Mouse (Mus musculus): ENCODE measurements around the gene Gm37240.
A peak's percentile ranks its signal among the peaks of the same experiment; 100 is the strongest.
"Not testable (repeated sequence)": the region's sequence is repeated elsewhere in the genome, so short reads cannot be mapped to it uniquely, and the experiment has no call there.

Gene Gm37240

DNA sequence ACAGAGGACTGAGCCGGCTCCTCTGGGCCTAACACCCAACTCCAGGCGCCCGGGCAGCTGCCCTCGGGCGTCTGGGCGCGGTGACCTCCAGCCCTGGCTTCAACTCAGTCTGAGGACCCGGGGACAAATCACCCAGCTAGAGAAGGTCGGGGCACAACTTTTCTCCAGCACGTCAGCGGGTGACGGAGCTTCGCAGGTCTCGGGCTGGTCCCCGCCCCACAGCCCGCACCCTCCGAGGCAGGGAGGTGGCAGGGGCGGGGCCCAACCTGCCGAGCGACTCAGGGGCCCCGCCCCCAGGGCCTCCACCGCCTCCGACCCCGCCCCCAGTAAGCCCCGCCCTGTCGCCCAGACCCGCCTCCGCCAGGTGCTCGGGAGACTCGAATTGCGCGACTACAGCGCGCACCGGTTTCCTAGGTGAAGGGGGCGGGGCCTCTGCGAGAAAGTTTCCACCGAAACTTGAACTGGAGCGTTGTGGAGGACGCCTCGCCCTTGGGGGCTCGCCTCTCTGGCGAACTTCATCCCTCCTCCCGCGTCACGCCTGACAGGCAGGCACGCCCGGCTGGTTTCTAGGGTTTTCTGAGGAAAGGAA, at the start of gene Gm37240, which contains the start of gene Glt28d2:
Gm37240 (minus strand) TSS at position 280 of the 589 bp plus-strand sequence.
Glt28d2 (minus strand) TSS at position 278 of the 589 bp plus-strand sequence.
- peak; percentile 88 for DNase-seq (ENCODE audit: low spot score)

DNA sequence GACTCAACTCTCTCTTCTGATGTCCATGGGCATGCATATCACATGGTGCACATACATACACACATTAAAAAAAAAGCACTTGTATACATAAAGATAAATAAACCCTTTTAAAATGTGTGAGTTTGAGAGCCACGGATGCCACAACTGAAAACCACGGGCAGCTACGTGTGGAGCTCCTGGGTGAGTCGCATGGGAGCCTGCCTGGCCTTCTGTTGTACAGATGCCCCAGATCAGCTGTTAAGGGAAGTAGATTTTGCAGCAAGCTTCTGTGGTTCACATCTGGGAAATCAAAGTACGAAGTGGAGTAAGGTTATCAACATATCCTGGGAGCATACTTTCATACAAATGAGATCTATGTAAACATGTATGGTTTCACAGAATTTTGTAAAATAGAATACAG, 46.3 kb upstream of the Gm37240 start:
- no peak for DNase-seq (ENCODE audit: low spot score)

DNA sequence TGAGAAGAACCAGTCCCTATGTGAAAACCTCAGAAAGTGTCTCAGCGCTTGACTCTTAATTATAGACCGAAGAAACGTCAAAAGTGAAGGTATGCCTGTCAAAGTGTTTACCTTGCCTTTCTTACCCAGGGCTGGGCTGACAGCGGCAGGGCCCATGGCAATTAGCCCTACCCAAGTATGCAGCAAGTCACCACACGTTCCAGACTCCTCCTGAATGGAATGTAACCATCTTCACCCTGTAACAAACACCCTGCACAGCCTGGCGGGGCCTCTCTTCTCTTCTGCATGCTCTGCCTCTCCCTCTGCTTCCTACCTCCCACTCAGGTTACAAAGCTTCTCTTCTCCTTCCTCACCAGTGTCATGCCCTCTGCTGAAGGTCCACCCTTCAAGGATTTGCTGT, 44.5 kb upstream of the Gm37240 start:
- DNase-seq (ENCODE audit: low spot score) = no peak

DNA sequence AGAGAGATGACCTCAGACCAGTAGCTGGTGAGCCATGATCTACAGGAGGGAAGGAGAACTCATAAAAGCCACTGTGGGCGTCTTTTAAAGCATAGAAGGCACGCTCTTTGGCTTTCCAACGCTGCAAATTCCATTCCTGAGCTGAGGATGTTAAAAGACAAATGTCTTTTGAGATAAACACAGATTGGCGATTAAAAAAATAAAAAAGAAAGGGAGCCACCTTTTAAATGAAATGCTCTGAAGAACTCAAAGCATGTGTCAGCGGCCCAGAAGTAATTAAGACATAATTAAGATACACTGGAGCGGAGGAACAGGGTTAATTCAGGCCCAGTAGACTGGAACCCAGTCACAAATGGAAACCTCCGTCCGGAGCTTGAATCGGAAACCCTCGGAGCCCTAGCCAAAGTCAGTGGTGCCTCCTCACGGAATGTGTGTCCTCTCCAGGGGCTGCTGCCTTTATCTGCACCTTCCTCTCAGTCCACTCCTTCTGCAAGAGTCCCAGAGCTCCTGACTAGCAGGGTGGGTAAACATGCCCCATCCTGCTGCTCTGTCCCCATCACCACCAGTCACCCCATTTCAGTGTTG, 43.4 kb upstream of the Gm37240 start:
- no peak for DNase-seq (ENCODE audit: low spot score)

DNA sequence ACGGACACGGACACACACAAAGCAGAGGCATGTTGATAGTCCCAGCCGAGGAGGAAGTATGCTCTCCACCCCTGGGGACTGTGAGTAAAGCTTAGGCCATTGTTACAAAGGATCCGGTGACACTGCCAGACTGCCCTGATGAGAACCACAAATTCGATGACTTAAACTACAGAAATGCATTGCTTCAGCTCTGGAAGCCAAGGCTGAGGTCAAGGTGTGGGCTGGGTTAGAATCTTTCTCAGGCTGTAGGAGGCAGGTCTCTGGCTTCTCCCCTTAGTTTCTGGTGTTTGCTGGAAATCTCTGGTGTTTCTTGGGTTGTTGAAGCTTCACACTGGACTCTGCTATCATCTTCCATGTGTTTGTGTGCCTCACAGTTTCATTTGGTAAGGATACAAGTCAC, 42.4 kb upstream of the Gm37240 start:
- DNase-seq (ENCODE audit: low spot score) = no peak

DNA sequence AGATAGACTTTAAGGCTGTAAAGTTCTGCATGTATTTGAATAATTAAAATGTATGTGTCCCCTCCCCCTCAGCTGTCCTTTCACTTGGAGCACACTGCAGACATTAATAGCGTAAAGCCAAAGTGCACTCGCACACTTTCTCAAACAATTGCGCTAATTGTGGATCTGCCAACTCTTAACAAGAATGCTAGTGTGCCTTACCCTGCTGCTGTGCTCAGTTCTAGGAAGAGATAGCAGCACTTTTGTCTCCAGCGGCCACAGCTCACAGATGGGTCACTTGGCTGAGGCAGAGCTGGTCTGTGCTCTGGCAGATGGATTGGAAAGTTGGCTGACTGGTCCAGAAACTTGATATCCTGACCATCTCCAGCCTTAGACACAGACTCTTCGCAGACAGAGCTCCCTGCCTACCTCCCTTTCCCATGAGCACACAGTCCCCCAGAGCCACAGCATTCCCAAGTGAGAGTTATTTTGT, 40.9 kb upstream of the Gm37240 start:
- no peak for DNase-seq (ENCODE audit: low spot score)

DNA sequence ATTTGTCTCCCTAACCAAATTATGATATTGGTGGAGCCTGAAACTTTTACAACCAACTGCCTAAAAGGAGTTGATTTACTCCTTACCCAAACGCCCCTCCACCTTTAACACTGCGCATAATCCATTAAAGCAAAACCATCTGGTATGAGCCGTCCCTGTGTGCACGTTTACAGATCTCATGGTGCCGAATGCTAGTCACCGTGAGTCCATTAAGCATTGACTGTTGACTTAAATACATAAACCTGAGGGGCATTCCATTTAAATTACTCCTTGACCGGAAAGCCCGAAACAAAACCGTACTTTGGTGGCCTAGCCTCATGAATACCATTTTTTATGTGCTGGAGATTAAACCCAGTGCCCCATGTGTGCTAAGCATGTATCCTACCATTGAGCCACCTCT, 40.0 kb upstream of the Gm37240 start:
- no peak for DNase-seq (ENCODE audit: low spot score)

DNA sequence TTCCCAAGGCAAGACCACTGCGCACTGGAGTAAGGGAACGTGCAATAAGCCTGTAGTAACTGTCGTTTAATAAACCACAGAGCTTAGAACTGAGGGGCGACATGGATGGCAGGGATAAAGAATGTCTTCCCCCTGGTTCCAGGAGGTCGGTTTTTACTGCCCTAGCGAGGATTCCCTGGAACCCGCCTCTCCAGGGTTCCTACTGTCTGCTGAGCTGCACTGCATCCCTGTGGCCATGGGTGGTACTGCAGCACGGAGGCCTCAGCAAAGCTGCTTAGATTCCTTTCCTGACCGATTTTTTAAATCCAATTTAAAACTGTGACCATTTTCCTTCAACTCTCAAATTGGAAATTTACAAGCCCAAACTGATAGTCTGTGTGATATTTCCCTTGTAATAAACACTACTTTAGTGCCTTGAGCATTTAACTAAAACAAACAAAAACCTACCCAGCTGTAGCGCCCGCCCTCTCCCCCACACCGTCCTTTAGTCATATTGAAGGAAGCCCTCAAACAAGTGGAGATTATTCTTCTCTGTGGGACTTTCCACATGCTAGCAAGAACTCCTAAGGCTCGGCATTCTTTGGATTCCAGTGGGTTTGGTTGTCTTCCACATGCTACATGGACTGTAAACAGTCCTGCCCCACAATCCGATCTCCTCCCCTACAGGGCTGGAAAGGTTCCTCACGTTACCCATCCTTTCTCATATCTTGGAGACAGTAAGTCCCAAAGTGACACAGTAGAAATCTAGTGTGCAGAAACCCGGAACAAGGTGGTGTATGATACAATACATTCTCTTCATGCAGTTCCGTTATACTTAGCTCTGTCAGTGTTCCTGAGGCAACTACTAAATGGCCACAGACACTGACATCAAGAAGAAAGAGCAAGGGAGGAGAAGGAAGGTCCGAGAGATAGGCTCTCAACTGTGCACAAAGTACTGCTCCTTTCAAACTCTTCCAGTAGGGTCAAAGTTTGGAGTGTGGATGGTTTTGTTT, 36.9 kb upstream of the Gm37240 start:
- peak; percentile 92 for DNase-seq (ENCODE audit: low spot score)

DNA sequence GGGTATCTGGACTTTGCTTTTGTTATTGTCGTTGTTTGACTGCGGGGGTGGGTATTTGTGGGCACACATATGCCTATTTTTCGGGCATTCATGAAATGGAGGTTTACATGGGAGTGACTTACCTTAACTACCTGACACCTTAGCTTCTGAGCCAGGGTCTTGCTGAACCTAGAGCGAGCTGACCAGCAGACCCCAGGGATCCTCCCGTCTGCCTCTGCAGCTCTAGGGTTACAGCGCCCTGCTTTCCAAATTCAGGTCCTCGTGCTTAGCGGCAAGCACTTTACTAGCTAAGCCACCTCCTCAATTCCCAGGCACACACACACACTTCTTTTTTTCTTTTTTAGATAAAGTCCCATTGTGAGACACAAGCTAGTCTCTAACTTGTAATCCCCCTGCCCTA, 36.0 kb upstream of the Gm37240 start:
- DNase-seq (ENCODE audit: low spot score) = no peak

DNA sequence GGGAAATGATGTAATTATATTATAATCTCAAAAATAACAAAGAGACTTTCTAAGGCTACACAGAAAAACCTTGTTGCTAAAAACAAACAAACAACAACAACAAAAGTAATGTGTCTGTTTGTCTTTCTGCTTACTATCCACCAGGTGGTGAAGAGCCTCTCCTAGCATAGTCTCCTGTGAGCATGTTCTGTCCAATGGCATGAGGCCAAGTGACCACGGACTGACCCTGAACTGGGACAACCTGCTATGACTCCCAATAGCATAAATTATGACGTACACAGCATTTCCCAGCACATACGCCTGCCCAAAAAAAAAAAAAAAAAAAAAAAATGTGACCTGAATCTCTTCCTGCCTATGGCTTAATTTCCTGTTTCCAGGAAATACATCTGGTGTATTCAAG, 35.0 kb upstream of the Gm37240 start:
- DNase-seq (ENCODE audit: low spot score) = peak; percentile 66

DNA sequence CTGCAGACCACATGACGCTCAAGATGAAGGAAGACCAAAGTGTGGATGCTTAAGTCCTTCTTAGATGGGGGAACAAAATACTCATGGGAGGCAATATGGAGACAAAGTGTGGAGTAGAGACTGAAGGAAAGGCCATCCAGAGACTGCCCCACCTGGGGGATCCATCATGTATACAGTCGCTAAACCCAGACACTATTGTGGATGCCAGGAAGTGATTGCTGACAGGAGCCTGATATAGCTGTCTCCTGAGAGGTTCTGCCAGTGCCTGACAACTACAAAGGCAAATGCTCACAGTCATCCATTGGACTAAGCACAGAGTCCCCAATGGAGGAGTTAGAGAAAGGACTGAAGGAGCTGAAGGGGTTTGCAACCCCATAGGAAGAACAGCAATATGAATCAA, 33.4 kb upstream of the Gm37240 start:
- DNase-seq (ENCODE audit: low spot score) = not testable (repeated sequence)

DNA sequence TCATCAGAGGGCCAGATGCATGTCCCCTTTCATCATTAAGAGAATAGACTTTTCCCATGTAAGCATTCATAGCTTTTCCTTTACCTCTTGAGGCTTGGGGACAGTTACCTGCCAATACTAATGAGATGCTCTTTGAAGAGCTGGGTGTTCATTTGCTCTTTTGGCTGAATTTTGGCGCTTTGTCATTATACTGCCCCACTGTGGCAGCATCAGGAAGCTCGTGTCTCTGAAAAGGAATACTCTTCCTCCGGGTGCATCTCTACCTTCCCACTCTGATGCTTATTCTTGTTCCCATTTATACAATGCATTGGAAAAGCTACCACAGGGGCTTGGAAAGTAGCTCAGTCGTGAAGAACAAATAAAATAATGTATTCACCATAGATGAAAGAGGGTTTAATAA, 30.3 kb upstream of the Gm37240 start:
- peak; percentile 51 for DNase-seq (ENCODE audit: low spot score)

DNA sequence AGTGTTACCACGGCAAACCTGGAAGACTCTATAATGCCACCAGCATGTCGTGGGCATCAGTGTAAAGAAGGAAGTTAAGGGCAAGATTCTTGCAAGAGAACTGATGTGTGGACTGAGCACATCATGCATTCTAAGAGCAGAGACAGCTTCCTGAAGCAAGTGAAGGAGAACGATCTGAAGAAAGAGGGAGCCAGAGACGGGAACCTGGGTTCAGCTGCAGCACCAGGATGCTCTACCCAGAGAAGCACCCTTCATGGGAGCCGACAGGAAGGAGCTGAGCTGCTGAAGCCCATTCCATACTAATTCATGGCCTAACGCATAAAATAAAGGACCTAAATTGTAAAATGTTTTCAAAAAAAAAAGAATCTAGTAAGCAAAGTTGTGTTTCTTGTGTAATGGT, 27.5 kb upstream of the Gm37240 start:
- DNase-seq (ENCODE audit: low spot score) = no peak

DNA sequence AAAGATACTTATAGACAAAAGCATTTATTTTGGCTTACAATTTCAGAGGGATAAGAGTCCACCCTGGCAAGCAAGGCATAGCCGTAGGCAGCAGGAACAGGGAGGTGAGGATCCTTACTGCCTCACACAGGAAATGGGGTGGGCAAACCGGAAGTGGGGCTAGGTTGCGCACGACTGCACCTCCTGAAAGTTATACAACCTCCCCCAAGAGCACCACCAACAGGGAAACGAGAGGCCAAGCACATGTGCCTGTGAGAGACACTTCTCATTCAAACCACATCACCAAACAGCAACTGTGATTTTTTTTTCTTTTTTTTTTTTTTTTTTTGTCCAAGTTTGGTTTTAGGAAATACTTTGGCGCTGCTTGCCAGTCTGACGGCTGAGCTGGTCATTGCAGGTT, 19.8 kb upstream of the Gm37240 start:
- DNase-seq (ENCODE audit: low spot score) = no peak

DNA sequence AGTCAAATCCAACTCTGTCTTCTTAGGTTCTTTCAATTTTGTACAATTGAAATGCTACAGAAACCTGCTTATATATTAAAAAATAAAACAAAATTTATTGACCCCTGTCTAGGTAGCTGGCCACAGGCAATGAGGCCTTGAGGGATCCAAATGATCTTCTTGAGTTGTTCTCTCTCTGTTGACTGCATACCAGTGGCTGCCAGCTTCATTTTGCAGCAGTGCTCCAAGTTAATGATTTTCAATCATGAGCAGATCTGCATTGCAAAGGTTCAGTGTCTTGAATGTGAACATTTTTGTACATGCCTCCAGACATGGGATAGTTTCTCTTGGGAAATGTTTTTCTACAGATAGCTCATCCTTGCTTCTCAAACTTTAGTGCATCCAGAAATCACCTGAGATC, 17.1 kb upstream of the Gm37240 start:
- no peak for DNase-seq (ENCODE audit: low spot score)

DNA sequence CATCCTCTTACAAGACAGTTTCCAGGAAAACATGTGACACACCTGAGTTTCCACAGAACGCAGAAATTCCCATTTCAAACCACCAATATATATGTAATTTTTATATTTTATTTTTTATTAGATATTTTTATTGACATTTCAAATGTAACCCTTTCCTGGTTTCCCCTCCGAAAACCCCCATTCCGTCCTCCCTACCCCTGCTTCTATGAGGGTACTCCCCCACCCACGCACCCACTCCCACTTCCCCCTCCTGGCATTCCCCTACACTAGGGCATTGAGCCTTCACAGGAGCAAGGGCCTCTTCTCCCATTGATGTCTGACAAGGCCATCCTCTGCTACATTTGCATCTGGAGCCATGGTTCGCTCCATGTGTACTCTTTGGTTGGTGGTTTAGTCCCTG, 7.7 kb upstream of the Gm37240 start:
- no peak for DNase-seq (ENCODE audit: low spot score)

DNA sequence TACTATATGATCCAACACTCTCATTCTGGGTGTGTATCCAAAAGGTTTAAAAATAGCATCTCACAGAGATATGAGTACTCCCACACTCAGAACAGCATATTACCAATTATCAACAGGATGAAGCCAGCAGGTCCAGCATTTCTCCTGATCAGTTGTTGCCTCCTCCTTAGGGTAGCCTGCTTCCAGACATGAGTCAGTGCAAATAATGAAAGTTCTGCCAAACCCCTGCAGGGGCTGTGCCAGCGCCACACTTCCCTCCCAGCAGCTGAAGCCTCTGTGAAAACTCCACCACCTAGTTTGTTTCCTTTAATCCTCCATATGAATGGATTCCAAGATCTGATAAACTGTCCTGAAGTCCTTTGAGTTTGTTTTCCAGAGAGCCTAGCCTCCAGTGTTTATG, 4.3 kb upstream of the Gm37240 start:
- no peak for DNase-seq (ENCODE audit: low spot score)

DNA sequence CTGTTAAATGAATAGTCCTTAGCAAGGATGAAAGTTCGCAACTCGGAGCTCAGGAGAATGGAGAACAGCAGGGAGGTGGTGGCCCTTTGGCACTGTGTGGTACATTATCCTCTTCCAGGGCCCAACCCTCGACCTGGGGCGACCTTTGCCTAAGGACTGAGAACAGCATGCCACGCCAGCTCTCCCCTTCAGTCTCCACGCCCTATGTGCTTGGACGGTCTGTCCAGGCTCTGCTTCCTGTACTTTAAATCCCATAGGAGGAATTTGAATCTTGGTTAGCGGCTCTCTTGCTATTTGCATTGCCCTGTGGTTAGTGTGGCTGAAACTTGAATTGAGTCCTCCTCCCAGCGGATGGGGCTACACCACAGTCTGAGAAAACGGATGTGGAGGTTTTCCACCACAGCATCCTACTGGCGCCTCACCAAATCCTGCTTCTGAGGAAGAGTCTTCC, 928 bp upstream of the Gm37240 start:
- no peak for DNase-seq (ENCODE audit: low spot score)

DNA sequence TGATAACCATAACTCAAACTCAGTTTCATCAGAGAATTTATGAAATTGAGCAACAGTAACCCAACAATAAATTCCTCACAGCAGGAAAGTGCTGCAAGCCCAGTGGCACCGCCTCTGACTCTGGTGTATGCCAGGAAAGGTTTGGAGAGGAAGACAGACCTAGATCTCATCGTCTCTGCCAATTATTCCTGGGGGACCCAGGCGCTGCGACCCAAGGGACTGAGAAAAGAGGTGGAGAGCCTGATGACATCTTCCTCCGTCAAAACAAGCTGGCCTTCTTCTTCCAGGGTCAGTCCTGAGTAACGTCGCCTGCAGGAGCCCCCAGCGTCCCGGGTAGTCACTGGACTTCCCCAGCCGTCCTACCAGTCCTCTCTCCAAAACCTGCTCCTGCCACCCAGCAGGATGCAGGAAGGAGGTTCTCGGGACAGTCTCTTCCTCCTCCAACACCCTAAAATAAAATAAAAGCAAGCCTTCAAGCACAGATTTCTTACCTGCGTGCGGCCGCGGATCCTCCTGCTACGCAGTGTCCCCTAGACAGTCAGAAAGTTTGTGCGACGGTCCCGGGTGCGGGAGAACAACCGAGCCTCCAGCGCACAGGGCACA, 581 bp downstream of the Gm37240 start:
- peak; percentile 41 for DNase-seq (ENCODE audit: low spot score)

DNA sequence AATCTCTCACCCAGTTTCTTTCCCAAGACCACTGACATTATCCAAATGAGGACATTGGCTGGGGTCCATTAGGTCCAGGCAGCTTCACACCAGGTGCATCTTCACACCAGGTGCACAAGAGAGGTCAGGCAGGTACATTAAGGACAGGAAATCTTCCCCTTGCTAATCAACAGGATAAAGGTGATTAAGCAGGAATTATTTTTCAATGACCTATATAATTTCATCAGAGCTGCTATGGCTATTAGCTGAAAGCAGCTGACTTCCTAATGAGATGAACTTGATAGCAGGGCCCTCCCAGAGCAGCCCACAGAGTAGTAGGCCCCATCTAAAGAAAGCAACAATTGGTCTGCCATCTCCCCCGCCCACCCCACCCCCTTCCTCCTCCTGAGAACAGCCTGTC, 1.4 kb downstream of the Gm37240 start:
- DNase-seq (ENCODE audit: low spot score) = no peak

DNA sequence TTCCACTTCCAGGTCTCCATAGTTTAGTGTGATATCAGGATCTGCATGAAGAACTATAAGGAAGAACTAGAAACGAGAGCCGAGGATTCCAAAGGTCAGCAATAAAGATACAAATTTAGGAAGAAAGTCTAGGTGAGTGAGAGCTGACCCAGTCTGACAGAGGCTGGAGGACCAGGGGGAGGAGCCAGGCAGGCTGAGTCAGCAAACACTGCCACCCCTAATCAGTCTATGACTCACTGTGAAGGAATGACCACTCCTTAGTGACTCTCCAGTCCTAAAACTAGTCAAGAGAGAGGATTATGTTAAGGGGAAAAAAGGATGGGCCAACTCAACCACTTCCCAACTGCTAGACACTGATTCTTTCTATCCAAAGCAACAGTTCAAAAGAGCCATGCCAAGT, 6.6 kb downstream of the Gm37240 start:
- DNase-seq (ENCODE audit: low spot score) = no peak

DNA sequence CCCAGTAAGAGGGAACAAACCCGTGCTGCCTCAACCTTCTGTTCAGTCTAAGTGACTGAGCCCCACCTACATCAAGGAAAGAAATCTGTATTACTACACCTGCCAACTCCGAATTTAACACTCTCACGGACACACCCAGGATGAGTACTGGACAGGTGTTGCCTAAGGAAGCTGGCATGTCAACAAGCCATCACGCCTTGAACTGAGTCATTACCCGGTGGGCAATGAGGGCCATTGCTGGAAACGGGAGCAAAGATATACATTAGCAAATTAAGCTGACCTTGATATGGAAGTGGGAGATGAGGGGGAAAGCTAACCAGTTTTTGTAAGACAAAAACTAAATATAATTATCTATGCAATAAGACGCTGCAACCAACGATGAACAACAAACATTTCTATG, 7.2 kb downstream of the Gm37240 start:
- DNase-seq (ENCODE audit: low spot score) = no peak

All from testis, postnatal 10 days (tissue).